Mouse (Mus musculus) cortical plate, adult 2 months (tissue): ENCODE results near the gene Lct.

ENCODE experiments used
- CTCF ChIP-seq: fragments of 200-500 bp; IDR thresholded peaks from 2 replicates; pipeline ENCODE4 v1.5.1; 2011; ENCODE audit warnings: mild to moderate bottlenecking, control low read depth, low read length; ENCODE audit not compliant: insufficient read depth; ENCODE audit errors: extremely low read depth
- POLR2A ChIP-seq: fragments of 200-500 bp; IDR thresholded peaks from 2 replicates; pipeline ENCODE4 v1.6.1; 2011; ENCODE audit warnings: mild to moderate bottlenecking, low read length, control low read depth; ENCODE audit not compliant: insufficient read depth; ENCODE audit errors: extremely low read depth

DNA sequence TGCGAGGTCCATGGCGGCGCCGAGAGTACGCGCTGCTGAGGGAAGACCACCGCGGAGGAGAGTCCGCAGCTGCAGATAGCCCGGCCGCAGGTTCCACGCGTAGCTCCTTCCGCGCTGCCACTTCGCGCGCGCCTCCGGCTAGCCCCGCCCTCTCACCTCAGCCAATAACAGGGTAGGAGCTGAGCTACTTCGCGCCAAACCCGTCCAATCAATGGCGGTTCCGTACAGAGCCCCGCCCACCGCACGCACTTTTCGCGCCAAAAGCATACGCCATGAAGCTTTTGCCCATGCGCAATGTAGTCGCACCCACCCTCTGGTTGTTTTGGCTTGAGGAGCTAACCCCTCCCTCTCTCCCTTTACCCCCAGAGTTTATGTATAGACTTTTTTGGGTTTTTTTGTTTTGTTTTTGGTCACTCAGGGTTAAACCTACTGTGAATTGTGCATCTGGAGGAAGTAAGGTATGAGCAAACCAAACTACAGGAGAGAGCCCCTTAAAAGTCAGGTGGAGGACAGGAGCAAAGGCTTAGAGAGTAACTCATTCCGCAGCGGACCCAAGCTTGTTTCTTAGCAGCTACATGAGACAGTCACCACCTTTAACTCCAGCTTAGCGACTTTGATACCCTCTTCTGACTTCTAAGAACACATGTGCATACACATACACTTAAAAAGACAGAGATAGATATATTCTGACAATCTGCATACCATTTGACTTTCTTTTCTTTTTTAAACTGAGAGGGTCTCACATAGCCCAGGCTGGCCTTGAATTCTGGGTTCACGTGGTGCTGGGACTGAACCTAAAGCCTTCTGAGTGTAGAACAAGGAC, 31.6 kb upstream of the Lct start, which contains the start of gene Mcm6:
- 0 out of 2 replicates have a peak, but pooled peaks have one; percentile 13 for TF ChIP-seq POLR2A
- no peak for TF ChIP-seq CTCF
